Mouse (Mus musculus) megakaryocyte, embryonic 14.5 days (primary cell): ENCODE data around the gene Prr15l.

Source experiments
- FLI1 ChIP-seq: IDR thresholded peaks from 2 replicates; pipeline ENCODE4 v1.6.1; 2012; ENCODE audit warnings: low read length, inconsistent platforms, mixed read lengths
- GATA1 ChIP-seq: IDR thresholded peaks from 3 replicates; pipeline ENCODE4 v1.6.1; 2012; ENCODE audit warnings: mixed read lengths, low read length, inconsistent platforms, borderline replicate concordance

- TF ChIP-seq GATA1 (no peak), FLI1 (no peak)
Measured at GRCm38 (mm10) chr11:96956009-96956724, 28.3 kb downstream of the Prr15l start.
